Mouse (Mus musculus) ES-Bruce4 (cell line): ENCODE measurements around the gene Brca1. TPM values are rescaled to one million over a fixed set of nuclear protein-coding genes. Genes with fewer than 3 reads are reported as not detected.
"Not testable (repeated sequence)": the region's sequence is repeated elsewhere in the genome, so short reads cannot be mapped to it uniquely, and the experiment has no call there.

Experiments
- H3K27ac ChIP-seq: 2 replicates; pipeline ENCODE4 v1.5.1; 2012; ENCODE audit warnings: low read length, inconsistent platforms; ENCODE audit not compliant: insufficient read depth
- H3K27me3 ChIP-seq: 2 replicates; pipeline ENCODE4 v1.6.1; 2012; ENCODE audit warnings: mild to moderate bottlenecking, low read length, inconsistent platforms; ENCODE audit not compliant: control insufficient read depth, poor library complexity, insufficient read depth, severe bottlenecking
- H3K36me3 ChIP-seq: 2 replicates; pipeline ENCODE4 v1.6.1; 2012; ENCODE audit warnings: inconsistent platforms, mild to moderate bottlenecking, low read length, moderate library complexity; ENCODE audit not compliant: control insufficient read depth, poor library complexity, insufficient read depth, severe bottlenecking
- H3K4me1 ChIP-seq: one replicate; pipeline ENCODE4 v1.8.1; 2011; ENCODE audit warnings: low read length; ENCODE audit not compliant: control insufficient read depth, insufficient read depth
- H3K4me3 ChIP-seq: 2 replicates; pipeline ENCODE4 v1.5.1; 2011; ENCODE audit warnings: low read depth, mild to moderate bottlenecking, low read length
- H3K9ac ChIP-seq: 2 replicates; pipeline ENCODE4 v1.6.1; 2012; ENCODE audit warnings: low read depth, mild to moderate bottlenecking, inconsistent platforms; ENCODE audit not compliant: poor library complexity, severe bottlenecking
- H3K9me3 ChIP-seq: replicated peaks from 2 replicates; pipeline ENCODE4 v1.6.1; 2012; ENCODE audit warnings: mild to moderate bottlenecking, low read length, inconsistent platforms; ENCODE audit not compliant: control insufficient read depth, poor library complexity, insufficient read depth, severe bottlenecking
- CTCF ChIP-seq: IDR thresholded peaks from one replicate; pipeline ENCODE4 v1.8.1; 2011; ENCODE audit warnings: low read depth, low read length
- EP300 ChIP-seq: IDR thresholded peaks from 2 replicates; pipeline ENCODE4 v1.6.1; 2011; ENCODE audit warnings: low read depth, low read length; ENCODE audit not compliant: insufficient read depth
- POLR2A ChIP-seq: IDR thresholded peaks from one replicate; pipeline ENCODE4 v1.8.1; 2011; ENCODE audit warnings: low read length; ENCODE audit not compliant: insufficient read depth
- polyA plus RNA-seq: library from polyadenylated mRNA; stranded (reverse); fragments of >200 nt; gene quantifications from 2 replicates; pipeline ENCODE4 v1.2.4, GENCODE M21; 2011; ENCODE audit warnings: low read depth; ENCODE audit not compliant: missing spikeins, insufficient read depth, insufficient read length

Brca1 gene
- polyA plus RNA-seq, 1 experiment = 68.2 TPM

DNA sequence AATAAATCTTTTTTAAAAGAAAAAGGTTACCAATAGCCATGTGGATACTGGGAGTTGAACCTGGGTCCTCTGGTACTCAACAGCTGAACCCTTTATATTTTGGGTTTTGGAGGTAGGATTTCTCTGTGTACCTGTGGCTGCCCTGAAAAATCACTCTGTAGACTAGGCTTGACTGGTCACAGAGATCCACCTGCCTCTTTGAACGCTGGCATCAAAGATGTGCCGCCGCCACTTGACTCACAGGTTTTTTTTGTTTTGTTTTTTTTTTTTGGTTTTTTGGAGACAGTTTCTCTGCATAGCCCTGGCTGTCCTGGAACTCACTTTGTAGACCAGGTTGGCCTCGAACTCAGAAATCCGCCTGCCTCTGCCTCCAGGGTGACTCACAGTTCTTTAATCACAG, 104.0 kb downstream of the Brca1 start:
- TF ChIP-seq POLR2A (no peak), CTCF (no peak), EP300 (no peak)
- Histone ChIP-seq H3K4me1 (peaks cover 5% of the 10 kb centered on the region), H3K9ac (peak overlapping the region; percentile 20; the same call in 1 of the 2 replicates), H3K27me3 (no peaks in the 10 kb centered on the region), H3K36me3 (peaks cover 27% of the 10 kb centered on the region), H3K4me3 (no peak overlapping the region), H3K27ac (no peak overlapping the region), H3K9me3 (no peaks in the 10 kb centered on the region)

- peaks cover 29% of the 10 kb centered on the region for H3K36me3 ChIP-seq
- H3K9me3 ChIP-seq, H3K27ac ChIP-seq: not testable (repeated sequence)
These were observed 104.9 kb downstream of the Brca1 start for GRCm38 (mm10) chr11:101446860-101447259.

GRCm38 (mm10) chr11:101446319-101446718, 105.4 kb downstream of the Brca1 start:
- Histone ChIP-seq H3K4me3 (no peak overlapping the region), H3K27ac (peak overlapping the region; percentile 84), H3K4me1 (peaks cover 3% of the 10 kb centered on the region), H3K36me3 (peaks cover 29% of the 10 kb centered on the region), H3K9ac (no peak overlapping the region), H3K27me3 (no peaks in the 10 kb centered on the region), H3K9me3 (no peaks in the 10 kb centered on the region)
- TF ChIP-seq CTCF = no peak
- TF ChIP-seq POLR2A = no peak
- TF ChIP-seq EP300 = no peak

More at GRCm38 (mm10) chr11:101446860-101447259, 104.9 kb downstream of the Brca1 start:
- H3K4me1 ChIP-seq, H3K4me3 ChIP-seq, H3K27me3 ChIP-seq, H3K9ac ChIP-seq: not testable (repeated sequence)

DNA sequence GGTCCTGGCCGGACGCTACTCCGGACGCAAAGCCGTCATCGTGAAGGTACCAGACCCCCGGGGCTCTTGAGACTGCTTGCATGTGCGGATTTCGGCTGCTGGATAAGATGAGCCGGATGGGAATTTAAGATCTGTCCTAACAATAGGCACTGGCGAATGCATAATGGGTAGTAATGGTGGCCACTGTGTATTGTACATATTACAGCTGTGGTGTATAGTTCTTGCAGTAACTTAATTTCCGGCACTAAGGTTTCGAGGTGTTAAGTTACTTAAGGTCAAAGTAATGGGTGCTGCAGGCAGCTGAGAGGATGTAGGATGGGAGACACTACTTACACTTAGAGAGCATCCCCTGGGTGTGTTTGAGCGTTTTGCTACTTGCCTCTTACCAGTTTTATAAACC, 109.0 kb downstream of the Brca1 start:
- Histone ChIP-seq H3K27ac (peak overlapping the region; percentile 36), H3K9me3 (no peaks in the 10 kb centered on the region), H3K4me1 (no peaks in the 10 kb centered on the region), H3K4me3 (peak overlapping the region; percentile 99), H3K9ac (peak overlapping the region; percentile 92), H3K27me3 (no peaks in the 10 kb centered on the region), H3K36me3 (peaks cover 29% of the 10 kb centered on the region)
- TF ChIP-seq POLR2A (no peak), CTCF (no peak), EP300 (no peak)

- Histone ChIP-seq H3K4me1 (no peaks in the 10 kb centered on the region), H3K27me3 (no peaks in the 10 kb centered on the region), H3K36me3 (peaks cover 29% of the 10 kb centered on the region), H3K9ac (peak within 1 kb of the TSS; percentile 92), H3K4me3 (peak within 1 kb of the TSS; percentile 99), H3K9me3 (no peaks in the 10 kb centered on the region), H3K27ac (peak within 1 kb of the TSS; percentile 36)
- TF ChIP-seq POLR2A (peak; percentile 42), CTCF (peak; percentile 63), EP300 (peak; percentile 60; the same call in 1 of the 2 replicates)
These were observed 109.5 kb downstream of the Brca1 start, which contains the start of gene Rpl27 for GRCm38 (mm10) chr11:101442127-101442693. Gene Rpl27, plus strand, starts transcription at chr11:101442298.

- H3K27ac ChIP-seq, H3K4me1 ChIP-seq, H3K9ac ChIP-seq, H3K27me3 ChIP-seq, H3K9me3 ChIP-seq: not testable (repeated sequence)
- H3K36me3 ChIP-seq = peaks cover 29% of the 10 kb centered on the region
- H3K4me3 ChIP-seq = peak overlapping the region; percentile 40
These were observed 110.2 kb downstream of the Brca1 start for GRCm38 (mm10) chr11:101441450-101442126.

Other genes with a start within 250 kb of the Brca1 start
- gene Becn1, start 249.7 kb downstream of the Brca1 start, polyA plus RNA-seq = 48.2 and 53.0 TPM in 2 replicates
- 161 and 168 TPM in 2 replicates for gene Psme3, start 235.7 kb downstream of the Brca1 start, polyA plus RNA-seq
- 3.5 and 5.8 TPM in 2 replicates for gene Aoc2, start 226.9 kb downstream of the Brca1 start, polyA plus RNA-seq
- gene Aoc3, start 221.3 kb downstream of the Brca1 start, polyA plus RNA-seq = 0.84 and 0.94 TPM in 2 replicates
- not detected in 2 replicates for gene G6pc, start 184.4 kb downstream of the Brca1 start, polyA plus RNA-seq
- 45.2 and 45.4 TPM in 2 replicates for gene Aarsd1, start 134.3 kb downstream of the Brca1 start, polyA plus RNA-seq
- gene Gm27029, start 127.2 kb downstream of the Brca1 start, polyA plus RNA-seq = 8.8 and 9.4 TPM in 2 replicates
- 5.4 and 5.8 TPM in 2 replicates for gene Rundc1, start 126.9 kb downstream of the Brca1 start, polyA plus RNA-seq
- not detected in 2 replicates for gene Ptges3l, start 126.6 kb downstream of the Brca1 start, polyA plus RNA-seq
- 1,188 and 1,249 TPM in 2 replicates for gene Rpl27, start 109.7 kb downstream of the Brca1 start, polyA plus RNA-seq
- gene Ifi35, start 103.5 kb downstream of the Brca1 start, polyA plus RNA-seq = 6.7 and 9.0 TPM in 2 replicates
- 11.2 and 11.4 TPM in 2 replicates for gene Rnd2, start 87.0 kb downstream of the Brca1 start, polyA plus RNA-seq
- gene Vat1, start 85.7 kb downstream of the Brca1 start, polyA plus RNA-seq = 91.2 and 101 TPM in 2 replicates
- gene Nbr1, start 194 bp upstream of the Brca1 start, polyA plus RNA-seq = 245 and 262 TPM in 2 replicates
- 5.8 and 9.2 TPM in 2 replicates for gene Tmem106a, start 30.3 kb upstream of the Brca1 start, polyA plus RNA-seq
- not detected in 2 replicates for gene Gm11634, start 47.3 kb upstream of the Brca1 start, polyA plus RNA-seq
- gene Rdm1, start 75.2 kb upstream of the Brca1 start, polyA plus RNA-seq = 57.4 and 64.0 TPM in 2 replicates
- gene Arl4d, start 113.6 kb upstream of the Brca1 start, polyA plus RNA-seq = 5.1 and 5.3 TPM in 2 replicates
- 37.6 and 38.9 TPM in 2 replicates for gene Dhx8, start 181.0 kb upstream of the Brca1 start, polyA plus RNA-seq
- gene Etv4, start 233.4 kb upstream of the Brca1 start, polyA plus RNA-seq = 28.9 and 30.3 TPM in 2 replicates